Mouse (Mus musculus): ENCODE measurements at regions not wholly inside any gene's neighbourhood (a gene's known extent, or its start where the extent isn't known, plus 50 kb on each side); places are given as distances from the start of the nearest gene placed in this dataset.

GRCm38 (mm10) chr12:70750651-70751578 is 74.4 kb upstream of the Frmd6 start:
- DNase-seq = no peak
- TF ChIP-seq POLR2A (IDR thresholded peaks at IDR 0.05; ENCODE audit: borderline replicate concordance, extremely low read depth, low read depth, low read length) = no peak
- no peak for TF ChIP-seq CTCF (IDR thresholded peaks at IDR 0.05; ENCODE audit: insufficient read depth, low read length)
- H3K4me1 ChIP-seq (ENCODE audit: control insufficient read depth, insufficient read depth, low read length) = no peaks in the 10 kb centered on the region
- H3K4me3 ChIP-seq (replicated peaks; ENCODE audit: extremely low read depth, low read depth, low read length) = no peak overlapping the region
- 76% methylated on average over 7 of the region's 7 CpGs for WGBS

- 51% methylated on average over 11 of the region's 11 CpGs for WGBS
- TF ChIP-seq CTCF (IDR thresholded peaks at IDR 0.05; ENCODE audit: insufficient read depth, low read length) = no peak
- TF ChIP-seq POLR2A (IDR thresholded peaks at IDR 0.05; ENCODE audit: borderline replicate concordance, extremely low read depth, low read depth, low read length) = no peak
These were observed 72.9 kb upstream of the Frmd6 start for GRCm38 (mm10) chr12:70752266-70752910.

DNA sequence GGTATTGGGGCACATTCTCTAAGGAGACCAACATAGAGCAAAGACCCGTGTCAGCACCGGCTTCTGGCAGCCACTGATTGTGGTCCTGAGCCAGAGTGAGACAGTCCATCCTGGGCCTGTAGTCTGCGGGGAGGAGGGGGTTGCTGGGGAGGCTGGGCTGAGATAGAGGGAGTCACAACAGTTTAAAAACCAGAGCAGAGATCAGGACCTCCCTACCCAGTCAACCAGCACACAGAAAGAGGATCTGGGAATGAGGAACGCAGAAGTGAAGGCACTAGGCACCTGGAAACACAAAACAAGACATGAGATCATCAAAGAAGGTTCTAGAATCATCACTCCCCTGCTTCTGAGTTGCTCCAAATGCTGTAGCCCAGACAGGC is 72.4 kb upstream of the Frmd6 start:
- no peaks in the 10 kb centered on the region for H3K4me1 ChIP-seq (ENCODE audit: control insufficient read depth, insufficient read depth, low read length)
- no peak for DNase-seq
- 59% methylated on average over 4 of the region's 4 CpGs for whole genome bisulfite sequencing
- TF ChIP-seq POLR2A (IDR thresholded peaks at IDR 0.05; ENCODE audit: borderline replicate concordance, extremely low read depth, low read depth, low read length) (no peak), CTCF (IDR thresholded peaks at IDR 0.05; ENCODE audit: insufficient read depth, low read length) (no peak)
- no peak overlapping the region for H3K4me3 ChIP-seq (replicated peaks; ENCODE audit: extremely low read depth, low read depth, low read length)

More at GRCm38 (mm10) chr12:70752266-70752910, 72.9 kb upstream of the Frmd6 start:
- DNase-seq = no peak
- H3K4me1 ChIP-seq (ENCODE audit: control insufficient read depth, insufficient read depth, low read length) = no peaks in the 10 kb centered on the region
- no peak overlapping the region for H3K4me3 ChIP-seq (replicated peaks; ENCODE audit: extremely low read depth, low read depth, low read length)

DNA sequence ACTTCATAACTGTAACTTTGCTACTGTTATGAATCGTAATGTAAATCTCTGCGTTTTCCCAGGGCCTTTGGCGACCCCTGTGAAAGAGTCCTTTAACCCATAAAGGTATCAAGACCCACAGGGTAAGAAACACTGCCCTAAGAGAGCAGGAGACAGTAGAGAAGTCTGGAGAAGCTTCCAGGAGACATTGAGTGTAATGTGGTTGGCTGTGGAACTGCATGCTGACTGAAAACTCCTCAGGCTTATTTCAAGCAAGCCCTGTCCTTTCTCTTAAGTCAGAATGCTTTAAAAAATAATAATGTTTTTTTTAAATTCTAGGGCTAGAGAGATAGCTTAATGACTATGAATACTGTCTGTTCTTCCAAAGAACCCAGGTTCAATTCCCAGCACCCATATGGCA is 71.9 kb upstream of the Frmd6 start:
- no peak overlapping the region for H3K4me3 ChIP-seq (replicated peaks; ENCODE audit: extremely low read depth, low read depth, low read length)
- H3K4me1 ChIP-seq (ENCODE audit: control insufficient read depth, insufficient read depth, low read length) = no peaks in the 10 kb centered on the region
- 90% methylated on average over 3 of the region's 3 CpGs for WGBS
- TF ChIP-seq CTCF (IDR thresholded peaks at IDR 0.05; ENCODE audit: insufficient read depth, low read length) (no peak), POLR2A (IDR thresholded peaks at IDR 0.05; ENCODE audit: borderline replicate concordance, extremely low read depth, low read depth, low read length) (no peak)
- DNase-seq = no peak

- Histone ChIP-seq H3K4me1 (ENCODE audit: control insufficient read depth, insufficient read depth, low read length) (no peaks in the 10 kb centered on the region), H3K4me3 (replicated peaks; ENCODE audit: extremely low read depth, low read depth, low read length) (no peak overlapping the region)
- WGBS = 87% methylated on average over 6 of the region's 6 CpGs
- no peak for DNase-seq
- TF ChIP-seq CTCF (IDR thresholded peaks at IDR 0.05; ENCODE audit: insufficient read depth, low read length) = no peak
- no peak for TF ChIP-seq POLR2A (IDR thresholded peaks at IDR 0.05; ENCODE audit: borderline replicate concordance, extremely low read depth, low read depth, low read length)
These were observed 67.2 kb upstream of the Frmd6 start for GRCm38 (mm10) chr12:70758080-70758479.

- Histone ChIP-seq H3K4me1 (ENCODE audit: control insufficient read depth, insufficient read depth, low read length) (no peaks in the 10 kb centered on the region), H3K4me3 (replicated peaks; ENCODE audit: extremely low read depth, low read depth, low read length) (no peak overlapping the region)
- 90% methylated on average over 12 of the region's 12 CpGs for WGBS
- DNase-seq = no peak
- no peak for TF ChIP-seq CTCF (IDR thresholded peaks at IDR 0.05; ENCODE audit: insufficient read depth, low read length)
- TF ChIP-seq POLR2A (IDR thresholded peaks at IDR 0.05; ENCODE audit: borderline replicate concordance, extremely low read depth, low read depth, low read length) = no peak
These were observed 61.8 kb upstream of the Frmd6 start for GRCm38 (mm10) chr12:70763542-70763941.

DNA sequence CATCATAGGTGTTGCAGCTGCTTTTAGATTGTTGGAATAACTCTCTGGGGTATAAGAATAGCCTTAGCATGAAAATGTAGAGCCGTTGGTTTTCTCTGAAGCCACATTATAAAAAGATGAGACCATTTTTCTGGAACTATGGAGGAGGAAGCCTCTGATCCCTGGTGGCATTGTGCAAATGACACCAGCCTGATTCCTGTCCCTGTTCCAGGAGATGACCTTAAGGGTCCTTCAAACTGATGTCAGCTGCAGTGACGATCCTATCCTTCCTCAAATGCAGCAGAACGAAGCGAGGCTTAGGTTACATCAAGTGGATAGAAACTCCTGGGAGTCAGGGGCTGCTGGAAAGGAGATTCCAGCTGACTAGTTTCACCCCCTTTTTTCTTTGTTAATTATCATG is 59.0 kb upstream of the Frmd6 start:
- TF ChIP-seq CTCF (IDR thresholded peaks at IDR 0.05; ENCODE audit: insufficient read depth, low read length) (no peak), POLR2A (IDR thresholded peaks at IDR 0.05; ENCODE audit: borderline replicate concordance, extremely low read depth, low read depth, low read length) (no peak)
- no peak for DNase-seq
- H3K4me3 ChIP-seq (replicated peaks; ENCODE audit: extremely low read depth, low read depth, low read length) = no peak overlapping the region
- WGBS = 85% methylated on average over 4 of the region's 4 CpGs
- H3K4me1 ChIP-seq (ENCODE audit: control insufficient read depth, insufficient read depth, low read length) = no peaks in the 10 kb centered on the region

DNA sequence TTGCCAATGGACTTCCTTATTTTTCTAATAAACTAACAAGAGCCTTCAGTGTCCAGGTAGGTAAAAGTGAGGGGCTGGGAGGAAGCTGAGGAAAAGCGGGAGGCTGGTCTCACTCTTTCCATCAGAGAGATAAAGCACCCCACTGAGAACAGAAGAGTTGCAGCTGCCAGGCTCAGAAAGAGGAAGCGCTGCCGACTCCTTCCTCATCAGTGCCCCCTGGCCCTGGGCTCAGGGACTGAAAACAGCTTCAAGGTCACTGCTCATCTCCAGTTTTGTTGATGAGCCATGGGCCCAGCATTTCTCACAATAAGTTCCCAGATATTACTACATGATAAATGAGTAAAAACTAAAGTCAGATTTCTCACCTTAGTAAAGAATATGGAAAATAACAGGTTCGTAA is 57.4 kb upstream of the Frmd6 start:
- 54% methylated on average over 4 of the region's 4 CpGs for WGBS
- Histone ChIP-seq H3K4me3 (replicated peaks; ENCODE audit: extremely low read depth, low read depth, low read length) (no peak overlapping the region), H3K4me1 (ENCODE audit: control insufficient read depth, insufficient read depth, low read length) (no peaks in the 10 kb centered on the region)
- no peak for DNase-seq
- no peak for TF ChIP-seq POLR2A (IDR thresholded peaks at IDR 0.05; ENCODE audit: borderline replicate concordance, extremely low read depth, low read depth, low read length)
- TF ChIP-seq CTCF (IDR thresholded peaks at IDR 0.05; ENCODE audit: insufficient read depth, low read length) = 0 out of 2 replicates have a peak, but pooled peaks have one; percentile 5

GRCm38 (mm10) chr12:70768745-70769144 is 56.6 kb upstream of the Frmd6 start:
- TF ChIP-seq CTCF (IDR thresholded peaks at IDR 0.05; ENCODE audit: insufficient read depth, low read length) = no peak
- TF ChIP-seq POLR2A (IDR thresholded peaks at IDR 0.05; ENCODE audit: borderline replicate concordance, extremely low read depth, low read depth, low read length) = no peak
- H3K4me1 ChIP-seq (ENCODE audit: control insufficient read depth, insufficient read depth, low read length) = peaks cover 4% of the 10 kb centered on the region
- WGBS = 75% methylated on average over 9 of the region's 9 CpGs
- no peak overlapping the region for H3K4me3 ChIP-seq (replicated peaks; ENCODE audit: extremely low read depth, low read depth, low read length)
- DNase-seq = peak; percentile 15
